Mouse (Mus musculus) bone marrow macrophage, adult 2 months (primary cell): ENCODE measurements around the gene Pigu.

Experiments
- CTCF ChIP-seq: IDR thresholded peaks from 2 replicates; pipeline ENCODE4 v1.5.1; 2012; ENCODE audit warnings: low read depth, mild to moderate bottlenecking, low read length, moderate library complexity
- POLR2A ChIP-seq: IDR thresholded peaks from 2 replicates; pipeline ENCODE4 v1.6.1; 2012; ENCODE audit warnings: mild to moderate bottlenecking, low read depth, low read length, borderline replicate concordance

DNA sequence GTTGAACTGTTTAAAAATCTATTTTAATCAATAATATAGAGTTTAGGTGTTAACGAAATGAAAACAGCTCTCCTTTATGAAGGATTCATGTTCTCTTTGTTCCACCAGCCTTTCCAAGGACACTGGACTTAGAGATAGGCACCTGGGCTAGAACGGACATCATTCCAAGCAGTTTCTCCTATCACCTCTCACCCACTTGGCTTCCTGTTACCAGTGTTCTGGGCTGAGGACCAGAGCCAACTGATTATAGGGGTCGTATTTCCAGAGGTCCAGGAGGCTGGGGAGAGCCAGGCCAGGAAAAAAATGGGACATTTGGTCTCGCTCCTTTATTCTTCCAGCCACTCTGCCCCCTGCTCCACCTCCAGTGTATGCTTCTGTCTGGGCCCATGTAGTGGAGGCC, 15.2 kb upstream of the Pigu start:
- TF ChIP-seq CTCF (no peak), POLR2A (no peak)
